Mouse (Mus musculus): ENCODE measurements around the gene Csnk1g1. TPM values are rescaled to one million over a fixed set of nuclear protein-coding genes. Genes with fewer than 3 reads are reported as not detected.

Csnk1g1 gene
- total RNA-seq, 2 experiments from 2014 or later: 15.8 to 19.3 TPM

Other genes with a start within 250 kb of the Csnk1g1 start
- gene Oaz2, start 240.9 kb upstream of the Csnk1g1 start, total RNA-seq (2015; ENCODE audit: low replicate concordance): 8.3 and 9.0 TPM in 2 replicates
- 16.3 and 17.7 TPM in 2 replicates for gene Oaz2, start 240.9 kb upstream of the Csnk1g1 start, total RNA-seq (2017; ENCODE audit: low replicate concordance)
- 4.0 and 7.3 TPM in 2 replicates for gene Zfp609, start 81.4 kb upstream of the Csnk1g1 start, total RNA-seq (2015; ENCODE audit: low replicate concordance)
- 1.1 and 2.5 TPM in 2 replicates for gene Zfp609, start 81.4 kb upstream of the Csnk1g1 start, total RNA-seq (2017; ENCODE audit: low replicate concordance)
- 21.7 and 24.9 TPM in 2 replicates for gene Pclaf, start 18.7 kb upstream of the Csnk1g1 start, total RNA-seq (2015; ENCODE audit: low replicate concordance)
- 51.6 and 90.7 TPM in 2 replicates for gene Pclaf, start 18.7 kb upstream of the Csnk1g1 start, total RNA-seq (2017; ENCODE audit: low replicate concordance)
- gene Trip4, start 130 bp upstream of the Csnk1g1 start, total RNA-seq (2015; ENCODE audit: low replicate concordance): 5.4 and 6.0 TPM in 2 replicates
- 8.0 and 13.5 TPM in 2 replicates for gene Trip4, start 130 bp upstream of the Csnk1g1 start, total RNA-seq (2017; ENCODE audit: low replicate concordance)
- gene Ppib, start 151.3 kb downstream of the Csnk1g1 start, total RNA-seq (2015; ENCODE audit: low replicate concordance): 121 and 151 TPM in 2 replicates
- gene Ppib, start 151.3 kb downstream of the Csnk1g1 start, total RNA-seq (2017; ENCODE audit: low replicate concordance): 155 and 185 TPM in 2 replicates
- 35.7 and 39.1 TPM in 2 replicates for gene Snx22, start 160.8 kb downstream of the Csnk1g1 start, total RNA-seq (2015; ENCODE audit: low replicate concordance)
- gene Snx22, start 160.8 kb downstream of the Csnk1g1 start, total RNA-seq (2017; ENCODE audit: low replicate concordance): 58.5 and 59.1 TPM in 2 replicates
- 11.1 and 33.4 TPM in 2 replicates for gene Snx1, start 217.7 kb downstream of the Csnk1g1 start, total RNA-seq (2015; ENCODE audit: low replicate concordance)
- gene Snx1, start 217.7 kb downstream of the Csnk1g1 start, total RNA-seq (2017; ENCODE audit: low replicate concordance): 44.0 and 54.1 TPM in 2 replicates
- gene Ciao2a, start 217.7 kb downstream of the Csnk1g1 start, total RNA-seq (2015; ENCODE audit: low replicate concordance): 71.7 and 81.5 TPM in 2 replicates
- 37.1 and 66.1 TPM in 2 replicates for gene Ciao2a, start 217.7 kb downstream of the Csnk1g1 start, total RNA-seq (2017; ENCODE audit: low replicate concordance)
- gene Dapk2, start 249.3 kb downstream of the Csnk1g1 start, total RNA-seq (2015; ENCODE audit: low replicate concordance): 157 and 171 TPM in 2 replicates
- 252 and 316 TPM in 2 replicates for gene Dapk2, start 249.3 kb downstream of the Csnk1g1 start, total RNA-seq (2017; ENCODE audit: low replicate concordance)

Data from erythroblast, adult 5-6 weeks (primary cell).